47 mouse cellular contexts compared by ENCODE assay signal in the genomic region with DNA sequence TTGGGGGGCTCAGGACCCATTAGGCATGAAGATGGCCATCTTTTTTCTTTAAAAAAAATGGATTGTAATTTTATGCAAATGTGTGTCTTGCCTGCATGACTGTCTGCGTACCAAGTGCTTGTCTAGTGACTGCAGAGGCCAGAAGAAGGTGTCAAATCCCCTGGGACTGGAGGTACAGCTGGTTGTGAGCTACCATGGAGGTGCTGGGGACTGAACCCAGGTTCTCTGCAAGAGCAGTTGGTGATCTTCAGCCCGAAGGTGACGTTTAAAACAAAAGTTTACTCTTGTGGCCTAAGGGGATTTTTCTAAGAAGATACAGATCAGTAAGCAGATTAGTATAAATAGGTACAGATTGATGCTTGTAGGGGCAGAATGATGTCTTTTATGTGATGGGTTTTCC. TPM values are rescaled to one million over a fixed set of nuclear protein-coding genes. Genes with fewer than 3 reads are reported as not detected.
"Had no signal": no experiment of that assay in that cellular context is flagged by ENCODE, and none has a peak within 500 bp of the region (broad histone marks: within the 10 kb centered on the region; RNA-seq: fewer than 3 reads in every experiment).

No protein-coding gene starts in this region.

- H3K4me2 ChIP-seq: heart, embryonic 11.5 days; heart, embryonic 12.5 days; heart, embryonic 13.5 days; heart, embryonic 15.5 days; hindbrain, embryonic 12.5 days; hindbrain, embryonic 13.5 days; hindbrain, embryonic 14.5 days; hindbrain, embryonic 15.5 days; intestine, embryonic 15.5 days; kidney, embryonic 15.5 days had no signal

- H3K9ac ChIP-seq: heart, embryonic 12.5 days; heart, embryonic 13.5 days; heart, embryonic 15.5 days; hindbrain, embryonic 12.5 days; hindbrain, embryonic 13.5 days; hindbrain, embryonic 14.5 days; hindbrain, embryonic 15.5 days; intestine, embryonic 15.5 days; kidney, embryonic 15.5 days had no signal

- H3K9me3 ChIP-seq: heart, embryonic 12.5 days; heart, embryonic 13.5 days; heart, embryonic 15.5 days; hindbrain, embryonic 10.5 days; hindbrain, embryonic 12.5 days; hindbrain, embryonic 13.5 days; hindbrain, embryonic 15.5 days; intestine, embryonic 15.5 days; kidney, embryonic 15.5 days had no signal

- DNase-seq: heart, postnatal 10 days; heart, postnatal 14 days; heart, postnatal 36 days; heart, postnatal 4 days; kidney, adult 11 months; kidney, adult 18-20 months; kidney, adult 2 months; kidney, adult 8-10 months; kidney, adult 9 months; kidney, postnatal 10 days; kidney, postnatal 14 days; kidney, postnatal 25 days; kidney, postnatal 36 days; kidney, postnatal 4 days; layer of hippocampus, adult 9-11 months; layer of hippocampus, postnatal 36 days had no signal

- H3K27me3 ChIP-seq: heart, embryonic 13.5 days; heart, embryonic 15.5 days; hindbrain, embryonic 13.5 days; hindbrain, embryonic 15.5 days; intestine, embryonic 15.5 days had no signal

- H3K4me1 ChIP-seq: heart, embryonic 12.5 days; heart, embryonic 13.5 days; heart, embryonic 15.5 days; hindbrain, embryonic 10.5 days; hindbrain, embryonic 12.5 days; hindbrain, embryonic 13.5 days; hindbrain, embryonic 15.5 days; intestine, embryonic 15.5 days; kidney, embryonic 15.5 days had no signal

- H3K27ac ChIP-seq: heart, embryonic 13.5 days; heart, embryonic 15.5 days; hindbrain, embryonic 10.5 days; hindbrain, embryonic 12.5 days; hindbrain, embryonic 13.5 days; hindbrain, embryonic 14.5 days; hindbrain, embryonic 15.5 days; hindbrain, postnatal 0 days; intestine, embryonic 15.5 days; kidney, embryonic 15.5 days; kidney, postnatal 0 days; layer of hippocampus, adult 2 months; left cerebral cortex, adult 2 months had no signal

- H3K4me3 ChIP-seq: heart, embryonic 12.5 days; heart, embryonic 13.5 days; heart, embryonic 15.5 days; hindbrain, embryonic 10.5 days; hindbrain, embryonic 12.5 days; hindbrain, embryonic 13.5 days; hindbrain, embryonic 15.5 days; intestine, embryonic 15.5 days; kidney, embryonic 15.5 days; layer of hippocampus, adult 2 months; left cerebral cortex, adult 2 months had no signal

- H3K36me3 ChIP-seq: heart, embryonic 12.5 days; heart, embryonic 13.5 days; heart, embryonic 15.5 days; hindbrain, embryonic 10.5 days; hindbrain, embryonic 12.5 days; hindbrain, embryonic 13.5 days; hindbrain, embryonic 15.5 days; intestine, embryonic 15.5 days; kidney, embryonic 15.5 days had no signal

RNA-seq across cellular contexts. Expression of gene Cd70, which starts 13.9 kb away (rescaled TPM):
- total RNA-seq: heart, postnatal 10 days; heart, postnatal 14 days; heart, postnatal 25 days; heart, postnatal 36 days; heart, postnatal 4 days; hematopoietic stem cell, adult 5-6 weeks; layer of hippocampus, adult 2 months; left cerebral cortex, adult 18-20 months had no signal
- polyA plus RNA-seq: heart, embryonic 11.5 days; heart, embryonic 12.5 days; heart, embryonic 13.5 days; heart, embryonic 14.5 days; heart, embryonic 15.5 days; heart, postnatal 0 days; hindbrain, embryonic 12.5 days; intestine, embryonic 14.5 days; intestine, embryonic 16.5 days; intestine, postnatal 0 days; kidney, embryonic 14.5 days; kidney, embryonic 16.5 days; kidney, postnatal 0 days had no signal

RNA-seq across cellular contexts. Expression of gene Tnfsf14, which starts 58.3 kb away (rescaled TPM):
- total RNA-seq: heart, postnatal 10 days; heart, postnatal 25 days; heart, postnatal 36 days; heart, postnatal 4 days; hindbrain, postnatal 0 days; layer of hippocampus, adult 18-20 months; layer of hippocampus, adult 2 months; layer of hippocampus, adult 8-10 months; layer of hippocampus, postnatal 10 days; layer of hippocampus, postnatal 14 days; layer of hippocampus, postnatal 25 days; layer of hippocampus, postnatal 36 days; left cerebral cortex, adult 18-20 months; left cerebral cortex, adult 2 months had no signal
- polyA plus RNA-seq: heart, embryonic 14.5 days; heart, embryonic 15.5 days; heart, postnatal 0 days; hindbrain, embryonic 12.5 days; hindbrain, embryonic 16.5 days; hindbrain, postnatal 0 days; intestine, embryonic 14.5 days; kidney, embryonic 14.5 days had no signal
